Mouse (Mus musculus): ENCODE results near the gene Dlg2. TPM values are rescaled to one million over a fixed set of nuclear protein-coding genes. Genes with fewer than 3 reads are reported as not detected.

Gene Dlg2
- polyA plus RNA-seq, 1 experiment from 2014 or later: 1.4 TPM

- Histone ChIP-seq H3K4me1 (no peaks in the 10 kb centered on the region), H3K27ac (no peak overlapping the region), H3K36me3 (no peaks in the 10 kb centered on the region), H3K4me2 (no peak overlapping the region), H3K4me3 (replicated peaks) (no peak overlapping the region), H3K27me3 (no peaks in the 10 kb centered on the region), H3K9me3 (replicated peaks) (no peaks in the 10 kb centered on the region), H3K9ac (no peak overlapping the region)
- 92% methylated on average over 2 of the region's 2 CpGs for WGBS
- ATAC-seq (replicated peaks; ENCODE audit: low FRiP score): no peak
Observed at GRCm38 (mm10) chr7:91962956-91963355, 1486.5 kb downstream of the Dlg2 start.

GRCm38 (mm10) chr7:91972970-91973369 is 1496.5 kb downstream of the Dlg2 start:
- Histone ChIP-seq H3K36me3 (no peaks in the 10 kb centered on the region), H3K9ac (no peak overlapping the region), H3K4me3 (replicated peaks) (no peak overlapping the region), H3K27me3 (no peaks in the 10 kb centered on the region), H3K27ac (no peak overlapping the region), H3K4me1 (no peaks in the 10 kb centered on the region), H3K4me2 (no peak overlapping the region), H3K9me3 (replicated peaks) (no peaks in the 10 kb centered on the region)
- no peak for ATAC-seq (replicated peaks; ENCODE audit: low FRiP score)
- 34% methylated on average over 1 of the region's 1 CpGs for WGBS

- no peaks in the 10 kb centered on the region for H3K9me3 ChIP-seq (replicated peaks)
- no peaks in the 10 kb centered on the region for H3K4me1 ChIP-seq
- H3K27me3 ChIP-seq: no peaks in the 10 kb centered on the region
- no peaks in the 10 kb centered on the region for H3K36me3 ChIP-seq
- H3K4me3 ChIP-seq (replicated peaks): no peak overlapping the region
- ATAC-seq (replicated peaks; ENCODE audit: low FRiP score): no peak
- no peak overlapping the region for H3K27ac ChIP-seq
- no peak overlapping the region for H3K4me2 ChIP-seq
- no peak overlapping the region for H3K9ac ChIP-seq
- 86% methylated on average over 5 of the region's 5 CpGs for WGBS
Observed at GRCm38 (mm10) chr7:92003769-92004455, 1527.4 kb downstream of the Dlg2 start.

DNA sequence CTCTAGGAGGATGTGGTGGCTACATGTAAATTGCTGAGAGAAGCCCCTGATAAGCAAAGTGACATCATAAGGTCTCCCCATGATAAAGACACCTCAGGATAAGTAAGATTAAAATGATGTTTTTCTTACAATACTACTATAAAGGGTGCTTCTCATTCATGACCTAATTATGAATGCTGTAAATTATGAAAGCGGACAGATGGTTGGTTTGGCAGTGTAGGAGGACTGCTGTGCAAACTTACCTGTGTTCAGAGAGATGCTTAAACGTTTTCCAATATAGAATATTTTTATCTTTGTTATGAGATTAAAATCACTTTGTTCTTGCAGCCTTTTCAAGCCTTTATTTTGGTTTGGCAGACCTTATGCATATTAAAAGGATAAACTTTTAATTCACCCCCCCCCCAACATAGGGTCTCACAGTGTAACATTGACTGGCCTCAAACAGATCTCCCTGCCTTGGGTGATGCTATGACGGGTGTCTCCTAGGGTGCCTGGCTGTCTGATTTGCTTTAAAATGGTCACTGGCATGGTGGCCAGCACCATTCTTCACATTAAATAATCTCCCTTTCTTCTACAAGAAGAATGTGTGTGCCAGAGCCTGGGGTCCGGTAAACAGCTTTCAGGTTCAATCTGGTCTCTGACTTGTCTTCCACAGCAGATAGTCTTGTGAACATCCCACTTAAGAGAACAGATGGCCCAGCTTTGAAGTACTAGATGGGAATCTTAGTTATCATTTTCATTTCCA is 1529.4 kb downstream of the Dlg2 start:
- 81% methylated on average over 4 of the region's 4 CpGs for WGBS

DNA sequence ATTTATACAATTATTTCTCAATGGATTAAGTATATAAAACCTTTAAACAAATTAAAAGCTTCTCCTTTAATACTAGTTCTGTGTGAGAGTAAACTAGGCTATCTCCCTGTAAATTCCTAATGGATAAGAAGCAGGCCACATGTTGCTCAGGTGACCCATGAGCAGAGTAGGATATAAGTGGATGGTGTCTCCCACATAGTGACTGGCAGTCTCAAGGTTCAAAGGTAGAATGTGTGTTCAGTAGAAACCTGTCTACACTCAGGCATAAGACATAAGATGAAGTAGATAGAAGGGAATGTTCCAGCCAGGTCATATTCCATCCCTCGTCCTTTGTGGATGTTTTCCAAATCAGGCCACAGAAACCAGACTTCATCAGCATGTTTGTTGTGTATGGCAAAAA is 1532.2 kb downstream of the Dlg2 start:
- H3K27me3 ChIP-seq: no peaks in the 10 kb centered on the region
- no peaks in the 10 kb centered on the region for H3K36me3 ChIP-seq
- H3K27ac ChIP-seq: no peak overlapping the region
- ATAC-seq (replicated peaks; ENCODE audit: low FRiP score): no peak
- no peaks in the 10 kb centered on the region for H3K4me1 ChIP-seq
- WGBS: 86% methylated on average over 1 of the region's 1 CpGs
- H3K4me3 ChIP-seq (replicated peaks): no peak overlapping the region
- no peak overlapping the region for H3K4me2 ChIP-seq
- no peak overlapping the region for H3K9ac ChIP-seq
- no peaks in the 10 kb centered on the region for H3K9me3 ChIP-seq (replicated peaks)

More for the DNA sequence above, 1529.4 kb downstream of the Dlg2 start:
- Histone ChIP-seq H3K9ac (no peak overlapping the region), H3K4me1 (no peaks in the 10 kb centered on the region), H3K27ac (no peak overlapping the region), H3K9me3 (replicated peaks) (no peaks in the 10 kb centered on the region), H3K4me2 (no peak overlapping the region), H3K36me3 (no peaks in the 10 kb centered on the region), H3K4me3 (replicated peaks) (no peak overlapping the region), H3K27me3 (no peaks in the 10 kb centered on the region)
- no peak for ATAC-seq (replicated peaks; ENCODE audit: low FRiP score)

GRCm38 (mm10) chr7:92024928-92025327 is 1548.5 kb downstream of the Dlg2 start:
- Histone ChIP-seq H3K9ac (no peak overlapping the region), H3K9me3 (replicated peaks) (no peaks in the 10 kb centered on the region), H3K27me3 (no peaks in the 10 kb centered on the region), H3K4me3 (replicated peaks) (no peak overlapping the region), H3K27ac (no peak overlapping the region), H3K4me2 (no peak overlapping the region), H3K4me1 (no peaks in the 10 kb centered on the region), H3K36me3 (no peaks in the 10 kb centered on the region)
- 91% methylated on average over 1 of the region's 1 CpGs for WGBS
- no peak for ATAC-seq (replicated peaks; ENCODE audit: low FRiP score)

DNA sequence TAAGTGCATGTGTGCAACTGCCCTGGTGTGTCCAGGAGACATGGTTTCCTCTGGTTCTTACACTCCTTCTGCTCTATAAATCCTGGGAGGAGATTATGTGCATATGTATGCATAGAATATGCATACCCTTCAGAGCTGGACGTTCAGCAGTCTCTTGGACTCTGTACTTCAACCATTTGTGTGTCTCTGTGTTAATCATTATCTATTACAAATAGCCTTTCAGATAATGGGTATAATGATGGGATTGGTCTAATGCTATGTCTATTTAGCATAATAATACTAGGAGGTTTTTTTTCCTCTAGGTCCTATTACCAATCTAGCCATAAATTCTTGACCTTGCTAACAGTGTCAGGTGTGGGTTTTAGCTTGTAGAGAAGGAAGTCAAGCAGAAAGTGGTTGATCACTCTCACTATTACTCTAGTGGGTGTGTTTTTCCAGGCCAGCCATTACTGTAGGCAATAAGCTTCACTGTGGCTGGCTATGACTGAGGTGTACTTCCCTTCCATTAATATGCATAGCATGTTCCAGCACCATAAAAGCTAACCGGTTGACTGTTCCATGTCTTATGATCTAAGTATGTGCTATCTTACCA is 1549.1 kb downstream of the Dlg2 start:
- no peak overlapping the region for H3K4me3 ChIP-seq (replicated peaks)

DNA sequence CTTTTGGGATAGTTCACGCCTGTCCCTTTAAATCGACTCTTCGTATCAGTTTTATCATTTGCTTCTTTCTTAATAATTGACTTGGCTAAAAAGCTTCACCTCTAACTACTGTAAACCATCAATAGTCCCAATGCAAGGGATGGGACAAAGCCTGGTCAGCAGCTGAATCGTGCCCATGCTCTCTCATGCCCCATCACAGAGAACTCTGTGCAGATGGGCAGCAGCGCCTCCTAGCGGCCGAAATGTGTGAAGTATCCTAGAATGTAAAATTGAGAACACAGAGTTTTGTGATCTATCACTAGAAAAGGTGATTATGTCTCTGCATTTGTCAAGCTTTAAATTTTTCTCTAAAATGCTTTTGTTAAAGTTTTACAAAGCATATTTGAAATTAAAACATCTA is 1550.6 kb downstream of the Dlg2 start:
- H3K4me1 ChIP-seq: no peaks in the 10 kb centered on the region
- no peak overlapping the region for H3K4me2 ChIP-seq
- H3K36me3 ChIP-seq: no peaks in the 10 kb centered on the region
- H3K27ac ChIP-seq: no peak overlapping the region
- H3K4me3 ChIP-seq (replicated peaks): no peak overlapping the region
- H3K9ac ChIP-seq: no peak overlapping the region
- WGBS: 39% methylated on average over 7 of the region's 7 CpGs
- no peaks in the 10 kb centered on the region for H3K27me3 ChIP-seq
- ATAC-seq (replicated peaks; ENCODE audit: low FRiP score): peak; percentile 54; the same call in 1 of the 2 replicates
- H3K9me3 ChIP-seq (replicated peaks): no peaks in the 10 kb centered on the region

More for the DNA sequence above, 1549.1 kb downstream of the Dlg2 start:
- WGBS: 62% methylated on average over 2 of the region's 2 CpGs
- peak; percentile 49; the same call in 1 of the 2 replicates for ATAC-seq (replicated peaks; ENCODE audit: low FRiP score)
- Histone ChIP-seq H3K27ac (no peak overlapping the region), H3K9me3 (replicated peaks) (no peaks in the 10 kb centered on the region), H3K4me1 (no peaks in the 10 kb centered on the region), H3K4me2 (no peak overlapping the region), H3K27me3 (no peaks in the 10 kb centered on the region), H3K36me3 (no peaks in the 10 kb centered on the region), H3K9ac (no peak overlapping the region)

DNA sequence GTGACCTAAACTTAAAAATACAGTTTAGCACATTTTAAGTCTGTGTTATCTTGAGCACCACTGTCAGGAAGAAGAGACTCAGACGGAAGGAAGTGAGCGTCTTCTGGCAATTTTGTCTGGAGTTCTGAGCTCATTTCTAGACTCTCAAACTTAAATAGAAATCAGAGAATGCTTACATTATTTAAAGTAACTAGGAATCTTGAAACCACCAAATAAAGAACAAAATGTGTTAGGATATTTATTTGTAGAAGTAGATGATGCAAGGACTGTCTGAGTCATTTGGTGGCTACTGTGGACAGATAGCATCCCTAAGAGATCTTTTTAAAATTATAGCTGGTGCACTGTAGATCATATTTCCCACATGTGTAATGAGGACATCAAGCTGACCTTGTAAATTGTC is 1557.8 kb downstream of the Dlg2 start:
- no peak overlapping the region for H3K4me2 ChIP-seq
- ATAC-seq (replicated peaks; ENCODE audit: low FRiP score): no peak
- H3K4me3 ChIP-seq (replicated peaks): no peak overlapping the region
- H3K4me1 ChIP-seq: no peaks in the 10 kb centered on the region
- H3K27me3 ChIP-seq: no peaks in the 10 kb centered on the region
- H3K36me3 ChIP-seq: no peaks in the 10 kb centered on the region
- no peak overlapping the region for H3K9ac ChIP-seq
- no peaks in the 10 kb centered on the region for H3K9me3 ChIP-seq (replicated peaks)
- H3K27ac ChIP-seq: no peak overlapping the region
- 79% methylated on average over 2 of the region's 2 CpGs for WGBS

DNA sequence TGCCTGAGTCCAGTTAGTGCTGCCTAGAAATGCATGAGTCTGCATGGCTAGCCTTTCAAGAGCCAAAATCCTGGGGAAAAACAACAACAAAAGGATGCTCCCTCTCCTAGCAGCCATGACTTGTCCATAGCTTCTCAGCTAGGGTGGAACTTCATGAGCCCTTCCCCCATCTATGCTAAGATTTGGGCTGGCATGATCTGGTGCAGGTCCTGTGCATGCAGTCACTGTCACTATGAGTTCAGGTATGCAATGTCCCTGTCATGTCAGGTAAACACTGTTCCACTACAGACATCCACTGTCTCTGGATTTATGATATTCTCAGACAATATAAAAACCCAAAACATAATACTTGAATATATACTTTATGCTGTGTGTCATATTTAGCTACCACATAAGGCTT is 1563.7 kb downstream of the Dlg2 start:
- no peak overlapping the region for H3K4me3 ChIP-seq (replicated peaks)
- ATAC-seq (replicated peaks; ENCODE audit: low FRiP score): no peak
- H3K4me2 ChIP-seq: no peak overlapping the region
- H3K27ac ChIP-seq: no peak overlapping the region
- H3K36me3 ChIP-seq: no peaks in the 10 kb centered on the region
- H3K9ac ChIP-seq: no peak overlapping the region
- no peaks in the 10 kb centered on the region for H3K4me1 ChIP-seq
- no peaks in the 10 kb centered on the region for H3K27me3 ChIP-seq
- H3K9me3 ChIP-seq (replicated peaks): no peaks in the 10 kb centered on the region

DNA sequence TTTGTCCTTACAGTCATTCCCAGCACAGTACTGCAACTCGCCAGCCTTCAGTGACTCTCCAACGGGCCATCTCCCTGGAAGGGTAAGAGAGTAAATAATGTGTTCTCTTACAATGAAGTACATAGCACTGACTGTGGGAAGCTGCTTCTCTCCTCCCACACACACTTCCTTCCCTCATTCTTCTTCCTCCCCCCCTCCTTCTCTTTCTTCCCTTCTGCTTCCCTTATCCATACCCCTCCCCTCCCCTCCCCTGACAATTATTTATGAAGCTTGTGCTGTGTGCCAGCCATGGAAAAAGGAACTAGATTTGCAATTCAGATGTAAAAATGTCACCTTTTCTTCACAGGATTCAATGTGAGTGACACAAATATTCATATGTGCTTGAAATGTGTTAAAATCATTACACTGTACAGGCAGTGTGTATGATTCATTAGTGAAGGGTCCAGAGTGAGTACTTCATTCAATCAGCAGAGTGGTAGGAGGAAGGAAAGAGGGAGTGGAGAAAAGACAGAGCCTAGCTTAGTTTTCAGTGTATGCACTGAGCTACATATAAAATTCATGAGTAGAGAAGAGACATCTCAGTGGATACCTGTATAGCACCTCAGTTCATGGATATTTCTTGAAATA is 1564.4 kb downstream of the Dlg2 start:
- no peaks in the 10 kb centered on the region for H3K9me3 ChIP-seq (replicated peaks)
- no peak overlapping the region for H3K27ac ChIP-seq
- no peak overlapping the region for H3K9ac ChIP-seq
- no peak overlapping the region for H3K4me2 ChIP-seq
- H3K4me3 ChIP-seq (replicated peaks): no peak overlapping the region
- H3K36me3 ChIP-seq: no peaks in the 10 kb centered on the region
- no peaks in the 10 kb centered on the region for H3K27me3 ChIP-seq
- no peaks in the 10 kb centered on the region for H3K4me1 ChIP-seq
- WGBS: 47% methylated on average over 2 of the region's 2 CpGs
- no peak for ATAC-seq (replicated peaks; ENCODE audit: low FRiP score)

DNA sequence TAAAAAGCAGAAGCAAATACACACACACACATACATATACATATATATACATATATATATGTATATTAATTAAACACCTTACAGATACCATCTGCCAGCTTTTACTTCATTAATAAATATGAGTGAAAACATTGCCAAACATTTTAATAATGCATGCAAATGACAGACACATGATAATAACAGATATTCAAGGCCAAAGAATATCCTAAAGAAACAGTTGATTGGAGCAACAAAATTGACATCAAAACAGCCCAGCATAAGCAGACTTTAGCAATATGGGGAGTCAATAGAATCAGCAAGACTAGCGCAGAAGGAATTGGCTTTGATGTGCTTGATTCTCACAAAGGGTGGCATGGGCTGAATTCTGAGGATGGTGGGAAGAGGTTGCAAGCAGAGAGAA is 1568.5 kb downstream of the Dlg2 start:
- H3K4me2 ChIP-seq: no peak overlapping the region
- no peak for ATAC-seq (replicated peaks; ENCODE audit: low FRiP score)
- no peaks in the 10 kb centered on the region for H3K9me3 ChIP-seq (replicated peaks)
- H3K27ac ChIP-seq: no peak overlapping the region
- H3K4me3 ChIP-seq (replicated peaks): no peak overlapping the region
- H3K27me3 ChIP-seq: no peaks in the 10 kb centered on the region
- H3K4me1 ChIP-seq: no peaks in the 10 kb centered on the region
- WGBS: 86% methylated on average over 1 of the region's 1 CpGs
- no peaks in the 10 kb centered on the region for H3K36me3 ChIP-seq
- H3K9ac ChIP-seq: no peak overlapping the region

All from kidney, embryonic 15.5 days (tissue).